21 mouse cellular contexts compared by ENCODE assay signal in genomic region chr8:70313399-70313798, GRCm38 (mm10). TPM values are rescaled to one million over a fixed set of nuclear protein-coding genes. Genes with fewer than 3 reads are reported as not detected.
A peak's percentile ranks its signal among the peaks of the same experiment; 100 is the strongest.
DNase-seq lines count a peak whose midpoint lies in the region; ATAC-seq and TF ChIP-seq lines count a peak whose summit lies in the region.
"Had no signal": no experiment of that assay in that cellular context is flagged by ENCODE, and none has a peak within 500 bp of the region (broad histone marks: within the 10 kb centered on the region; RNA-seq: fewer than 3 reads in every experiment).

No protein-coding gene starts in this region.

- WGBS in midbrain, postnatal 0 days, result 82% methylated on average over 2 of the region's 2 CpGs
- WGBS in midbrain, embryonic 11.5 days, result 96% methylated on average over 2 of the region's 2 CpGs

- no peak overlapping the region for H3K9ac ChIP-seq in midbrain, postnatal 0 days (replicated peaks; ENCODE audit: low read length, poor library complexity, severe bottlenecking)
- H3K9ac ChIP-seq in midbrain, embryonic 11.5 days (ENCODE audit: low read length), result no peak overlapping the region
- H3K9ac ChIP-seq: forebrain, embryonic 13.5 days; limb, embryonic 12.5 days; liver, embryonic 15.5 days had no signal

- DNase-seq in cerebellum, adult 9-10 months, result peak; percentile 54
- DNase-seq in midbrain, postnatal 0 days (ENCODE audit: low spot score), result peak; percentile 40
- DNase-seq in midbrain, embryonic 11.5 days (ENCODE audit: low spot score, missing footprints), result no peak
- DNase-seq in cerebellum, postnatal 14 days, result peak; percentile 66 to 73
- peak; percentile 75 to 80 for DNase-seq in gastrocnemius, postnatal 36 days
- no peak for DNase-seq in neural tube, embryonic 10.5 days (ENCODE audit: extremely low spot score, low spot score)
- no peak for DNase-seq in layer of hippocampus, adult 2 months (ENCODE audit: low spot score in 2 of 2)
- DNase-seq: heart, postnatal 10 days; kidney, adult 18-20 months; kidney, postnatal 10 days; lung, postnatal 14 days; right cerebral cortex, postnatal 14 days; thymus, postnatal 25 days had no signal

- no peaks in the 10 kb centered on the region for H3K27me3 ChIP-seq in midbrain, postnatal 0 days (ENCODE audit: insufficient read depth, low read length)
- H3K27me3 ChIP-seq in midbrain, embryonic 11.5 days (ENCODE audit: control insufficient read depth, insufficient read depth, low read length), result no peaks in the 10 kb centered on the region
- H3K27me3 ChIP-seq: forebrain, embryonic 13.5 days; limb, embryonic 12.5 days had no signal

- no peak for TF ChIP-seq CTCF in midbrain, postnatal 0 days (IDR thresholded peaks at IDR 0.05)
- TF ChIP-seq CTCF in layer of hippocampus, adult 2 months (conservative IDR thresholded peaks at IDR 0.05), result no peak

- intact Hi-C loops in gastrocnemius, postnatal 36 days (cut with DNase I), result no loop called here

- H3K4me3 ChIP-seq in midbrain, postnatal 0 days (ENCODE audit: low read depth, low read length), result no peak overlapping the region
- no peak overlapping the region for H3K4me3 ChIP-seq in midbrain, embryonic 11.5 days (ENCODE audit: low read depth, low read length)
- H3K4me3 ChIP-seq in layer of hippocampus, adult 2 months, result no peak overlapping the region
- H3K4me3 ChIP-seq: forebrain, embryonic 13.5 days; left cerebral cortex, adult 2 months; limb, embryonic 12.5 days; liver, embryonic 15.5 days; megakaryocyte, embryonic 14.5 days had no signal

- no peak for ATAC-seq in cerebellum, adult (ENCODE audit: insufficient number of reproducible peaks, low FRiP score, low TSS enrichment)
- ATAC-seq in midbrain, postnatal 0 days (ENCODE audit: low FRiP score), result no peak
- ATAC-seq in midbrain, embryonic 11.5 days (ENCODE audit: low FRiP score), result no peak
- ATAC-seq: forebrain, embryonic 13.5 days; hindbrain, embryonic 16.5 days; midbrain, embryonic 16.5 days had no signal

- no peak overlapping the region for H3K4me2 ChIP-seq in midbrain, postnatal 0 days (ENCODE audit: low read depth, low read length, poor library complexity, severe bottlenecking)
- no peak overlapping the region for H3K4me2 ChIP-seq in midbrain, embryonic 11.5 days
- H3K4me2 ChIP-seq: forebrain, embryonic 13.5 days; limb, embryonic 12.5 days; liver, embryonic 15.5 days had no signal

- 0 out of 2 replicates have a peak, but pooled peaks cover 5% of the 10 kb centered on the region for H3K4me1 ChIP-seq in midbrain, postnatal 0 days (ENCODE audit: insufficient read depth, low read length)
- peaks cover 30% of the 10 kb centered on the region for H3K4me1 ChIP-seq in midbrain, embryonic 11.5 days (ENCODE audit: control insufficient read depth, insufficient read depth, low read length)

- H3K27ac ChIP-seq in midbrain, postnatal 0 days (ENCODE audit: low read depth, low read length), result no peak overlapping the region
- H3K27ac ChIP-seq in midbrain, embryonic 11.5 days (ENCODE audit: low read depth, low read length), result no peak overlapping the region
- H3K27ac ChIP-seq in layer of hippocampus, adult 2 months, result no peak overlapping the region
- H3K27ac ChIP-seq: forebrain, embryonic 13.5 days; left cerebral cortex, adult 2 months; limb, embryonic 12.5 days; liver, embryonic 15.5 days had no signal

- no peaks in the 10 kb centered on the region for H3K9me3 ChIP-seq in midbrain, postnatal 0 days (ENCODE audit: low read length)
- H3K9me3 ChIP-seq in midbrain, embryonic 11.5 days (ENCODE audit: control insufficient read depth, low read length), result no peaks in the 10 kb centered on the region
- H3K9me3 ChIP-seq: forebrain, embryonic 13.5 days; limb, embryonic 12.5 days; liver, embryonic 15.5 days; megakaryocyte, embryonic 14.5 days had no signal

- peaks cover 35% of the 10 kb centered on the region for H3K36me3 ChIP-seq in midbrain, postnatal 0 days (ENCODE audit: insufficient read depth, low read length)
- peaks cover 18% of the 10 kb centered on the region; the same call in 1 of the 2 replicates for H3K36me3 ChIP-seq in midbrain, embryonic 11.5 days (ENCODE audit: control insufficient read depth, insufficient read depth, low read length)

RNA-seq across cellular contexts. Expression of gene Cers1, which starts 2.2 kb away (rescaled TPM):
- total RNA-seq in midbrain, postnatal 0 days (2014; rRNA removed), result 65.1 and 86.5 TPM in 2 replicates
- polyA plus RNA-seq in midbrain, postnatal 0 days (2015; fragmentation: Nextera tagmentation; extraction: Ambion mirVana), result 47.9 and 51.3 TPM in 2 replicates
- 5.5 and 7.0 TPM in 2 replicates for polyA plus RNA-seq in midbrain, embryonic 11.5 days (2014; fragmentation: Nextera tagmentation; extraction: Ambion mirVana)
- total RNA-seq in gastrocnemius, postnatal 36 days (2021), result 10 to 100 TPM; 14.1 to 19.1 TPM
- total RNA-seq in layer of hippocampus, adult 2 months (2021), result 100 to 1,000 TPM; 110 to 113 TPM

RNA-seq across cellular contexts. Expression of gene Cope, which starts 11.1 kb away (rescaled TPM):
- total RNA-seq in midbrain, postnatal 0 days (2014; rRNA removed), result 97.1 and 106 TPM in 2 replicates
- polyA plus RNA-seq in midbrain, postnatal 0 days (2015; fragmentation: Nextera tagmentation; extraction: Ambion mirVana), result 264 and 291 TPM in 2 replicates
- polyA plus RNA-seq in midbrain, embryonic 11.5 days (2014; fragmentation: Nextera tagmentation; extraction: Ambion mirVana), result 230 and 240 TPM in 2 replicates
- total RNA-seq in gastrocnemius, postnatal 36 days (2021), result 100 to 1,000 TPM; 115 TPM
- total RNA-seq in layer of hippocampus, adult 2 months (2021), result 100 to 1,000 TPM; 139 to 157 TPM

RNA-seq across cellular contexts. Expression of gene Ddx49, which starts 11.1 kb away (rescaled TPM):
- 43.6 and 46.3 TPM in 2 replicates for total RNA-seq in midbrain, postnatal 0 days (2014; rRNA removed)
- polyA plus RNA-seq in midbrain, postnatal 0 days (2015; fragmentation: Nextera tagmentation; extraction: Ambion mirVana), result 41.2 and 47.0 TPM in 2 replicates
- polyA plus RNA-seq in midbrain, embryonic 11.5 days (2014; fragmentation: Nextera tagmentation; extraction: Ambion mirVana), result 45.7 and 49.7 TPM in 2 replicates
- 10 to 100 TPM; 28.8 to 33.0 TPM for total RNA-seq in gastrocnemius, postnatal 36 days (2021)
- total RNA-seq in layer of hippocampus, adult 2 months (2021), result 10 to 100 TPM; 45.5 to 52.1 TPM

RNA-seq across cellular contexts. Expression of gene Gdf1, which starts 16.2 kb away (rescaled TPM):
- not detected in 2 replicates for total RNA-seq in midbrain, postnatal 0 days (2014; rRNA removed)
- polyA plus RNA-seq in midbrain, postnatal 0 days (2015; fragmentation: Nextera tagmentation; extraction: Ambion mirVana), result 4.8 and 5.3 TPM in 2 replicates
- 0.43 and 1.3 TPM in 2 replicates for polyA plus RNA-seq in midbrain, embryonic 11.5 days (2014; fragmentation: Nextera tagmentation; extraction: Ambion mirVana)
- total RNA-seq in gastrocnemius, postnatal 36 days (2021), result 1 to 10 TPM in 1 of 2 experiments, under 1 TPM in 1; 0.52 to 3.9 TPM
- 10 to 100 TPM; 12.1 to 14.4 TPM for total RNA-seq in layer of hippocampus, adult 2 months (2021)

RNA-seq across cellular contexts. Expression of gene Homer3, which starts 30.8 kb away (rescaled TPM):
- 36.4 and 49.7 TPM in 2 replicates for total RNA-seq in midbrain, postnatal 0 days (2014; rRNA removed)
- 13.8 and 18.3 TPM in 2 replicates for polyA plus RNA-seq in midbrain, postnatal 0 days (2015; fragmentation: Nextera tagmentation; extraction: Ambion mirVana)
- 50.5 and 61.2 TPM in 2 replicates for polyA plus RNA-seq in midbrain, embryonic 11.5 days (2014; fragmentation: Nextera tagmentation; extraction: Ambion mirVana)
- total RNA-seq in gastrocnemius, postnatal 36 days (2021), result 1 to 10 TPM; 3.0 to 4.7 TPM
- total RNA-seq in layer of hippocampus, adult 2 months (2021), result 10 to 100 TPM; 87.7 to 90.5 TPM

Comparison
In these comparisons a context has a peak if more than half of its experiments do, and no peak if none do; other contexts are left out.
1. DNase-seq: peak in cerebellum, adult 9-10 months (single experiment), midbrain, postnatal 0 days (single experiment), cerebellum, postnatal 14 days (2 of 2) and gastrocnemius, postnatal 36 days (2 of 2); none in midbrain, embryonic 11.5 days (single experiment), neural tube, embryonic 10.5 days (single experiment) and layer of hippocampus, adult 2 months (0 of 2).